Mouse (Mus musculus) E14TG2a.4 (cell line): ENCODE data around the gene Anks1b.

Source experiments
- CTCF ChIP-seq: conservative IDR thresholded peaks from 2 replicates; pipeline ENCODE4 v1.5.1; 2014; ENCODE audit warnings: low read length
- NANOG ChIP-seq: IDR thresholded peaks from 2 replicates; pipeline ENCODE4 v1.6.1; 2014; ENCODE audit warnings: borderline replicate concordance, low read length, mixed read lengths
- POU5F1 ChIP-seq: IDR thresholded peaks from 2 replicates; pipeline ENCODE4 v1.6.1; 2014; ENCODE audit warnings: low read length, borderline replicate concordance

GRCm38 (mm10) chr10:89946636-89947349 lies 73.5 kb downstream of the Anks1b start:
- TF ChIP-seq CTCF (no peak), NANOG (no peak), POU5F1 (no peak)
